Mouse (Mus musculus) kidney, adult 11 months (tissue): ENCODE data around the gene Spaca9.

Experiments used
- DNase-seq: peaks from one replicate; pipeline ENCODE4 v3.0.0; 2022

Gene Spaca9

DNA sequence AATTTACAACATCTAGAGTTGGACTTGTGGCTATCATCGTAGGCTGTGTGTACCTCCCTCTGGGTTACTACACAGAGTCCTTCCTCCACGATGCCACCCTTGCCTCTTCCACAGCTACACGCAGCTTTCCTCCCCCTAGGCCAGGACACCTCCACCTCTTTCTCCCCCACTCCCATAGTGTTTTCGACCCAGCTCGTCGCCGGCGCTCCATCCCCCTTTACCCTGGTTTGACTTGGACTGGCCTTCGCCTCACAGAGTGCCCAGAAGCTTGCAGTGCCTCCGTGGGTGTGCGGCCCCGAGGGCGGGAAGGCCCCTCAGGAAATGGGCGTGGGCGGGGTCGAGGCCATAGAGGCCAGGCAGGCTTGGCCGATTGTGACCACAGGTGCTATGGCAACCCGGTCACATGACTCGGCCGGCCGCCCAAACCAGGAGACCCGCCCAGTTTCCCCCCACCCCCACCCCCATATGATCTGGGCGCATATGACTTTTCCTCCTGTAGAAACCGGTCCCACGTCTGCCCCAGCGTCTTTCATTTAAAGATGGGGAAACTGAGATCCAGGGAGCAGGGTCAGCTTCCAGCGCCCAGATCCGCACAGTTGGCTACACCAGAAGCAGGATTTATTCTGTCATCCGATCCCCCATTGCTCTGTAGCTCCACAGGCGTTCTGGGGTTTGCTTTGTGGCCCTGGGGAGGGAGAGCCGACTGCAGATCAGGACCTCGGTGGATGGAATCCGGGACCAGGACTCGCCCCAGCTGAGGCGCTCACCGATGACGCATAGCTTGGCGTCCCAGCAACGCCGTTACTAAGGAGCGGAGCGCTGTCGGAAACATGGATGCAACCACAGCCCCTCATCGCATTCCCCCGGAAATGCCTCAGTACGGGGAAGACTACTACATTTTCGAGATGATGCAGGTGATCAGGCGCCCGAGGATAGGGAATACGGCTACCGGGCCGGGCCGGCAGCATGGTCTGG is at the start of gene Spaca9, which contains the start of gene Ak8:
Gene Spaca9 (minus strand): TSS at position 367 of the 975 bp plus-strand sequence.
Gene Ak8 (plus strand): TSS at position 804 of the 975 bp plus-strand sequence.
- DNase-seq: peak; percentile 53

DNA sequence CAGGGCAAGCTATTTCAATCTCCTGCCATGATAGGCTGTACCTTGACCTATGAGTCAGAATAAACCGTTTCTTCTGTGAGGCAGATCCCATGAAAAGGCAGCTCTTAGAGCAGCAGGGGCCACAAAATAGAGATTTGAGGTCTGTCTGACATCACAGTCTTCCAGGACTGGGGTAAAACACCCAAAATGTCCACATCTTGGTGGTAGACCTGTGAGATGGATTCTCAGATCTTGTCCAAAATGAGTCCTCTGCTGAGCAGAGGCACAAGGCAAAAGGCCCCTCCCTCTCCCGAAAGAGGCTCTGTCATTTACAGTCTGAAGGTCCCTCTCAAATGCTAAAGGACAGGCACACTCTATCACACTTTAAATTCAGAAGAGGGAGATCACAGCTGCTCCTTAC is 48.2 kb upstream of the Spaca9 start:
- DNase-seq: no peak

DNA sequence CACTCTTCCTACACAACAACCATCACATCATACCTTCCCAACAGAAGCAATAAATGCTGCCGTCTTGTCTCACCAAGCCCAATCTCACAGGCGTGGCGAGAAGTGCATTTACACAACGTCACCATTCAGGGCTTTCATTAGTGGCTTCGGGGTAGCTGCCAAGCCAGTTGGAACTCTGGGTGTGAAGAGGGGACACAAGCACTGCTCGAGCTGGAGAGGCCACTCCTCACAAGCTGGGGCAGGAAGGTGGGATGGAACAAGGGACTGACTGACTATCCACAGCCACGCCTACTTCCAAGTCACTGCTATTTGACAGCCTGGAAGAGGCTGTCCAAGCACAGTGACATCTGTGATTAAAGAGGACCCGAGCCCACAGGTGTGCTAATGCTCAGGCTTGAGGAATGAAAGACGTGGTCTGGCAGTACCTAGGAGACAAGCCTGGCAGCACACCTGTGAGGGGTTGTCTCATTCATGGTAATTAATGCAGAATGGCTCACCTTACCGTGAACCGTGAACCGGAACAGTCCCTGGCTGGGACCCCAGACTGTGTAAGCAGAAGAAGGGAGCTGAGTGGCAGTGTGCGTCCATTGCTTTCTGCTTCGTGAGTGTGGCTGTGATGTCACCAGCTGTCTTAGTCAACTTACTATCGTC is 47.3 kb upstream of the Spaca9 start:
- DNase-seq: no peak

DNA sequence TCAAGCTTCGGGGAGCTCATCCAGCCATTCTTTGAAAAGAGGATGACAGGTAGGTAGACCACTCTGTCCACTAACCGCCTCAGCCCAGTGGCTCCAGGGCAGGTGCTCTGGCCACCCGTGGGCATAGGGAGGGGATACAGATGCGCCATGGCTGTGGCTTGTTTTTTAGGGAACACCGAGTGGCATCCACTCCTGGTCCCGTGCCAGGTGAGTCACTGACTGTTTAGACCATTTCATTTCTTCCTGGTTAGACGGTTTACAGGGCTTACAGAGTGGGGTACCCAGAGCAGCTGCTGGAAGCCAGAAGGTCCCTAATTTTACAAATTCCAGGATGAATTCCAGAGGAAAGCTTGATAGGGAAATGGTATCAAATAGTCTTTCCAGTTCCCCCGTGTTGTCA is 43.2 kb upstream of the Spaca9 start:
- DNase-seq: no peak

DNA sequence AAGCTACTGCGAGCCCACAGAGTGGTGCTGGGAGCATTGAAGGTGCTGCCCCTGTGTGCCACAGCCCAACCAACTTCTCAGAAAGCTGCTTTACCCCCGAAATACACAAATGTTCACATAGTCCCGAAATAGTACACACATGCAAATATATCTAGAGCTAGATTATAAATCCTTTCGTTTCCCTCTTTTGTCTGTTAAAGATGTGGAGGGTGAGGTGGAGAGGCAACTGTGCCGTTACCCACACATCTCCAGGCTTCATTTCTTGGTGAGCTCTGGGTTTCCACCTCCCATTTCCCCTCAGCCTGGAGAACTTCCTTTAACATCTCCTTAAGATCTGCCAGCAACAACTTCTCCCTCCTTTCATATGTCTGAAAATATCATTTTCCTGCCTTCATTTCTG is 40.6 kb upstream of the Spaca9 start:
- DNase-seq: no peak

DNA sequence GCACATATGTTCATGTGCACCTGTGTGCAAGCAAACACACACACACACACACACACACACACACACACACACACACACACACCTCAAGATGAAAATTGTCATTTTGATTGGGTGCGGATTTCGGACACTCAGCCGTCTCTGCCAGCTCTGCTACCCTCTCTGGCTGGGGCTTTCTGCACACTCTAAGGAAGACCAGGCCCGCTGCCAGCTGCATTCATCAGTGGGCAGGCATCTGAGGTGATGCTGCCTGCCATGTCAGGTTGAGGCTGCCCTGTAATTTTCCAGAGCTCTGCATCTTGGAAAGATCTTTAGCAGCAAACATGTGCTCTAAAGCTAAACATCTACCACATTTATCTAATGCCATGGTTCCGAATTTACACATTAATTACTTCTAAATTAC is 37.6 kb upstream of the Spaca9 start:
- no peak for DNase-seq

DNA sequence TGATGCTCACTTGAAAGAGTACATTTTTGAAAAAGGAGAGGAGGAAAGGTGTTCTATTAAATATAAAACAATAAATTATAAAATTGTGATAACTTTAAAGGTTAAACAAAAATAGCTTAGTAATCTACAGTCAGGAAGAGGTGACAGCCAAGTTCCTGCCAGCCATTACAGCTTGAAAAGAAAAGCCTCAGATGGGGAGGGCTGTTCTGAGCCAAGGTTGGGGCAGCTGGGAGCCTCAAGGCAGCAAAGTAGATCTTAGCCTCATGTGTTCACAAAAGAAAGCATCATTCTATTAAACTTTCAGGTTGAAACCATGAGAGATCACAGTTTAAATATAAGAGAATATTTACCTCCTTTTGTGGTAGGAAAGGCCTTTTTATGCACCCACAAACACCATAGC is 31.1 kb upstream of the Spaca9 start:
- DNase-seq: no peak

DNA sequence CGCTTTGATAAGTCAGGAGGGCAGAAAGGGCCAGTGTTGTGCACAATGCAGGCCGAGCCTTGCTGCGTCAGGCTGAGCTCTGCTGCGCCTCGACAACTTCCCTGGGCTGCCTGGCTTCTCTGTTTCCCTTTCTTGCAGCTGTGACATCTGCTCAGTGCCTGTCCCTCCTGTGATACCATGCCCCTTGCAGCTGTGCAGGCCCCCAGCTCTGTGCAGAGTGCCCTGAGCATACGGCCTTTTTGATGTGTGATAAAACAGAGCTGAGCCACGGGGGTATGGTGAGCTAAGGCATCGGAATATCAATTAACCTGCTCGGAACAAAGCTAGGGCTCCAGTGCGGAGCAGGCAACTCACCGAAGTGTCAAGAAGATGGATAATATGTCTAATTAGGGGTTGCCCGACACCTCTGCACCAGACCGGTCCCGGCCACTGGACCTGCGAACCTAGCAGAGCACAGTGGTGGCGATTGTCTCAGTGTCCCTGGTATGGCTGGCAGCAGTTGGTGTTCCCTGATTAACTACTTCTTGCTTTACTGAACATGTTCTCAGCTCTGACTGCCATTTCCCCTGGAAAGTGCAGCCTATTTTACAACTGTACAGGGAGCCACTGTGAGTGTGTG is 28.4 kb upstream of the Spaca9 start:
- DNase-seq: no peak

DNA sequence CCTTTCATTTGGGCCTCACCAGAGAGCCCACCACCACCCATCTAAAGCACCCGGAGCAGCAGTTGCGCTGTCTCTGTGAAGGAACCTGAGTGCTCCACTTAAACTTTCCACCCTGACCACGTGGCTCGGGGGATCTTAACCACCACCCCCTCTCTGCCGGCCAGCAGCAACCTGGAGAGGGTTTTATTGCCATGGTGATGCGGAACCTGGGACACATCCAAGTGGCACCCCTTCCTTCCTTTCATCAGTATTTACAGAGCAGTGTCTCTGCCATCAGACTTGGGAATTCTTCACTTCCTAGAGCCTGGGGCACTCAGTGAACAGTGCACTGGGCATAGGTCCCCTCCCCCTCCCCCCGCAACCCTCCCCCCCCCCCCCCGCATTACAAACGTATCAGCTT is 24.4 kb upstream of the Spaca9 start:
- no peak for DNase-seq

DNA sequence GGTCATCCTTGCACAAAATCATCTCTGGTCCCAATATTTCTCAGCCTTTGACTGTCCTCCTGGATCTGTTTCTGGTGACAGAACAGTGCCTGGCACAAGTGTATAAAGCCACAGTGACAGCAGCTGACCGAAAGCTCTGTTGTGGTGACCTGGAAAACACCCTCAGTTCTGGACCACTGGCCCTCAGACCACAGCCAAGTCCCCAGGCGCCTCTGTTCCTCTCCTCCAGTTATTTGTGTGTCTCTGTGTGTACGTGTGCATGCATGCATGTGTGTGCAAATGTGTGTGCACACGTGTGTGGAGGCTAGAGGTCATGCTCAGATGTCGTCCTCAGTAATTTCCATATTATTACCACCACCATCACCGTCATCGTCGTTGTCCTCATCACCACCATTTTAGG is 22.9 kb upstream of the Spaca9 start:
- no peak for DNase-seq

DNA sequence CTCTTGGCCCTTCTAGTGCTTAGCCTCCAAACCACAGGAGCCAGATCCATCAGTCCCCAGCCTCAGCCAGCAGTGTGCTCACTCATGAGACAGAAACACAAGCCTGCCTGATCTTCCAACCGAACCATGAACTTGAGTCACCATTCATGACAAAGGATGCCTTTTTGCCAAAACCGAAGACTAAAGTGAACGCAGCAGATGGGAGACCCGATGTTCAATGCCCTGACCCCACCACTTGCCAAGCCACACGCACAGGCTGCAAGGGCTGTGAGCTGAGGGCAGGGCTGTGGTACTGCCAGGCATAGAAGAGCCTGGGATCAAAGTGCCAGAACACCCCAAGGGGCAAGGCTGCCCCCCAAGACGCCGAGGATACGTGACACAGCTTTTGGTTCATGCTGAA is 13.5 kb upstream of the Spaca9 start:
- DNase-seq: no peak

DNA sequence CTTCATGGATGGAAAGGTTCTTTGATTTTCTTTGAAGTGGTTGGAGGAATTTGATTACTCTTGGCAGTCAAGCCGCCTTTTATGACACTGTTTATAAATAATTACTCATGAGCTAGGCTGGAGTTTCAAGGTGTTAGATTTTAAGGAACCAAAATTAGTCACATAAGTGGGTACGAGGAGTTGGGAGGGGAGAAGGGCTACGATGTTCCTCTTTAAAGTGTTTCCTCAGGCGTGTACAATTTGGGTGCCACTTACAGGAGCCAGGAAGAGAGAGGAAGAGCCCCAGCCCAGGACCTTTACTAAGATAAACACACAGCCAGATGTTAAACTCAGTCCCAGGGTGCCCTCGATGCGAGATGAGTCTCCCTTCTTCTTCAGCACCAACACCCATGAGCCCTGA is 7.3 kb upstream of the Spaca9 start:
- no peak for DNase-seq

DNA sequence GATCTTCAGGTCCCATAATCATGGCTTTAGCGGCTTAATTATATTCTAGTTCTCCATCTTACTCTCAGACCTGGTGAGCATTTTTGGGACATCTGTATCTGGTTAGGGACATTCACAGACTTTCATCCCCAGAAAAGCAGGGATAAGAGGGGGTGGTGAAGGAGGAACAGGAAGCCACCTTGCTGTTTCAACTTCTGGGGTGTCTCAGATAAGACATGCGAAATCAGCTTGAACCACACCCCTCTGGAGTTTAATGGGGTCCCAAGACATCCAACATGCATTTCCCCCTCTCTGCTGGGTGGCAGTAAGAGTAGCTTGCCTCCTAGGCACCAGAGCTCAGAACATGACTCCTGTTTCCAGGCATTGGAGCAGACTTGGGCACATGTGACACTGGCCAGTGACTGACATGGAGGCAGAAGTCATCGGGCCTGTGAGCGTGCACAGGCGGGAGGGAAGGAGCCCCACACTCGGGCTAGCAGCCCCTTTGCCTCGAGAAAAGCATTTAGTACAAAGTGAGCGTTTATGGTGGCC is 6.6 kb upstream of the Spaca9 start:
- DNase-seq: no peak

DNA sequence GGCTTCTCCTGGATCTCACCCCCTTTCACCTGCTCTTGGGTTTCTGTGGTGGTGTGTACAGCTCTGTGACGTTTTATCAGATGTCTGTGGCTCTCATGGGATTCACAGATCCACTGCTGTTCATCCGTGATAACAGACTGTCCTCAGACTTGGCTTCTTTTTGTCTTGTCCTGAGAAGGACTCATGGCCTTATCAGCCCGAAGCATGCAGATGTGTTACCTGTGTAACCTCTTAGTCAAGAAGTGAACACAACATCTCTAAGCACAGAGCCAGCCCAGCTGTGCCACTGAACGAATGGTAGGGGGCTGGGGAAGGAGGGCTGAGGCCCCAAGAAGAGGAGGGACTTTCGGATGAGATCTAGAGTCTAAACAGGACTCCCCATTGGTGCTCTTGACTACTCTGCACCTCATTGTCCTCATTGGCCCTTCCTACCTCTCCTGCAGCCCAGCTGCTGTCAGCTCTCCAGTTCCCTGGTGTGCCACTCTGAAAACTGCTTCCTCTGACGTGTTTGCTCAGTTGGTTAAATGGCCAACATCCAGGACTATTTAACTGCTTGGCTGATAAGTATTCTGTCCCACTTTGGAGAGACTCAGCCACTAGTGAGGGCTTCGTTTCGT is 2.2 kb upstream of the Spaca9 start:
- no peak for DNase-seq

DNA sequence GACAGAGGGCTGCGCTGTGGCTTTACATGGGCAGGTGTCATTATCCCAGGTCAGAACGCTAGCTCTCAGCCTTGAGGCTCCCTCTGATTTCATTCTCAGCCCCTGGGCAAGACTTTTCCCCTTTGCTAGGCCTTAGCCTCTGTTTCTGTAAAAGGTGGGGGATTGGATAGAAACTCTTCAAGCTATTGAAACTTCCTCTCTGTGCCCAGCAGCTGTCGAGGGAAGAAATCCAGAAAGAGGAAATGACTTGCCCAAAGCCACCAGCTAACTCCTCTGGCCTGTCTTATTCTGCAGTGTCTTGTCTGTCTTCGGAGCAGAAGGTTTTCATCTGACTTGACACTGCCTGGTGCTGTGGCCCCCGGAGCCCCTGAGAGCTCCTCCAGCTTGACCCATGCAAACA is 961 bp downstream of the Spaca9 start:
- DNase-seq: no peak

DNA sequence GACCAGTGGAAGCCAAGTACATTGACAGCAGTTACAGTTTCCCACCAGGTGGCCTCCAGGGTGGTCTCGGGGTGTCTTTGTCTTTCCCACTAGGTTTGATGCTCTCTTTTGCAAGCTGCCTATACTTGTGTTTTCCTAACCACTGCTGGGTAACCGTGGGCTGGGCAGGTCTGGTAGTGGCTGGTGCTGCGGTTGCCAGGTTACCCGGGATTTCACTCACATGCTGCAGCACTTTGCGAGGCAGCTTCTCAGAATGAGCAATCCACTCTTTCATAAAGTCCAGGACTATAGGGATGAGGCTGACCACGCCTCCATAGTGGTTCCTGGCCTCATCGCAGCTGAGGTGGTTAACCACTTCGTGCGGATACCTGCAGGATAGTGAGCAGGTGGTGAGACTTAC is 6.8 kb downstream of the Spaca9 start:
- no peak for DNase-seq

DNA sequence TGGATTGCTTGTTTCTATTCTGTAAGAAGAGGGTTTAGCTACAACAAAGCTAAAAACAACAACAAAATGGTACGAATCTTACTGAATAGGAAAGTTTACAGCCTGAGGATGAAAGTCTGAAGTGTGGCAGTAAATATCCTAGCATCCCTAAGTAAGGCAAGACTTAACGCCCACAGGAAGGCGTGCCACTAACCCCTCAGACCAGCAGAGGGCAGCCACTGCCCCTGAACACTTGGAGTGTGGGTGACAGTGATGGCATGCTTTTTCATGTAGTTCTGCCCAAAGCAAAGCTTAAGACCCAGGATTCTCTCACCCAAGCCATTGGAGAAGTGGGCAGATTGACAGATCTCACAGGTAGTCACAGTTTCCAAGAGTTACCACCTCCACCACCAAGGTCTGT is 11.1 kb downstream of the Spaca9 start:
- no peak for DNase-seq

DNA sequence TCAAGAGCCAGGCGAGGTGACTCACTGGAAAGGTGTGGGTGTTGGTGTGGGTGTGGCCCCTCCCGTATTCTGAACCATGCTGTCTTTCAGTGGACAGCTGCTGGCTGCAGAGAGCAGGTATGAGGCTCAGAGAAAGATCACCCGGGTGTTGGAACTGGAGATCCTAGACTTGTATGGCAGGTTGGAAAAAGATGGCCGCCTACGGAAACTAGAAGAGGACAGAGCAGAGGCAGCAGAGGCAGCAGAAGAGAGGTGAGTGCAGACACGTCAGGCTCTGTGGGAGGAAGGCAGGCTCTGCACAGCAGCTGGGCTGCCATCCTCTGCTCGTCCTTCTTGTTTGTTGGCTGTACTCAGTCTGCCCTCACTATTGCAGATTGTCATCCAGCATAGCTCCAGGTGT is 13.6 kb downstream of the Spaca9 start:
- DNase-seq: no peak

DNA sequence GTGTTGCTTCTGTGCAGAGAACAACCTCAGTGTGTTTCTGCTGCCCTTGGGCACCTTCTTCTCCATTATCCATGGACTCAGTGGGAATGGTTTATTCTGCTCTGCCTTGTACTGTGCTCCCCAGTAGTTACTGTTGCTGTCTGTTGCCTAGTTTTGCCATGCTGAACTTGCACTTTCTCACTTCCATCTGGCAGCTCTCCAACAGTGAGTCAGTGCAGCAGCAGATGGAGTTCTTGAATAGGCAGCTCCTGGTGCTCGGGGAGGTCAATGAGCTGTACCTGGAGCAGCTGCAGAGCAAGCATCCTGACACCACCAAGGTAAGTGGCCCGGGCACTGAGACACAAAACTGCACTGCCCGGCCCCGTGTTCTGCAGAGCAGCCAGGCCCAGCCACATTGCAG is 17.8 kb downstream of the Spaca9 start:
- peak; percentile 61 for DNase-seq

DNA sequence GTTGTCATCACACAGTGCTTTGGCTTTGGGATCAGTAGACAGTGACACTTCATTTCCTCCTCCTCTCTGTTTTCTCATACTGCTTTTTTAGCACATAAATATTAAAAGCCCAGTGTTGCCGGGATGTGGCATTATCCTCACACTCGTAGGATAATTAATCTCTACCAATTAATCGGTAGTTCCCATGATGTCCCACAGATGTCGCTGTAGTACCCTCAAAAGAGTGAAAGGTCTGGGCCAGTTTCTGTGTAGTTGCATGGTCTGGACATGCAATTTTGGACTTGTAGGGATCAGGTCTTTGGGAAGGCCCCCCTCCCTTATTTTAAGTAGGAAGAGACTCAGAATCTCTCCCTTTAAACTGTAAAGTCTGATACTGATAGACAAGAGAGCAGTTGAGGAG is 18.8 kb downstream of the Spaca9 start:
- no peak for DNase-seq

DNA sequence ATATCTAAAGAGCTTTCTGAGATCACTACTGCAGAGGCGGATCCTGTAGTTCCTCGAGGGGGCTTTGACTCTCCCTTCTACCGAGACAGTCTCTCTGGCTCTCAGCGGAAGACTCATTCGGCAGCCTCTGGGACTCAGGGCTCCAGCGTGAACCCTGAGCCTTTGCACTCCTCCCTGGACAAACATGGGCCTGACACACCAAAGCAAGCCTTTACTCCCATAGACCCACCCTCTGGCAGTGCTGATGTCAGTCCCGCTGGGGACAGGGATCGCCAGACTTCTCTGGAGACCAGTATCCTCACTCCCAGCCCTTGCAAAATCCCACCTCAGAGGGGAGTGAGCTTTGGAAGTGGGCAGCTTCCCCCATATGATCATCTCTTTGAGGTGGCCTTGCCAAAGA is 23.5 kb downstream of the Spaca9 start:
- DNase-seq: no peak

DNA sequence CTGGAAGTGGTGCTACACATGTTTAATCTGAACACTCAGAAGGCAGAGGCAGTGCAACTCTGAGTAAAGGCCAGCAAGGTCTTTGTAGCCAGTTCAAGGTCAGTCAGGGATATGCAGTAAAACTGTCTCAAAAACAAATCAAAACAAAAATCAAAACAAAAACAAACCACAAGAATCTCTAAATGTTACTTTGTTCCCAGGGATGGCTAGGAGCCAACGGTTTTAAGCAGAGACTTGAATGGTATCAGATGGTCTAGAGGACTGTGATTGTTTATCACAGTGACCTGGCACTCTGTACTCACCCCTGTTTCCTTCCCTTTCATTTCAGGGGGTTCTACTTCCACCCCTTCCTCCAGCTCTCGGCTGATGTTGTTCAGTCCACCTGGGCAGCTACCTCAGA is 28.1 kb downstream of the Spaca9 start:
- no peak for DNase-seq

DNA sequence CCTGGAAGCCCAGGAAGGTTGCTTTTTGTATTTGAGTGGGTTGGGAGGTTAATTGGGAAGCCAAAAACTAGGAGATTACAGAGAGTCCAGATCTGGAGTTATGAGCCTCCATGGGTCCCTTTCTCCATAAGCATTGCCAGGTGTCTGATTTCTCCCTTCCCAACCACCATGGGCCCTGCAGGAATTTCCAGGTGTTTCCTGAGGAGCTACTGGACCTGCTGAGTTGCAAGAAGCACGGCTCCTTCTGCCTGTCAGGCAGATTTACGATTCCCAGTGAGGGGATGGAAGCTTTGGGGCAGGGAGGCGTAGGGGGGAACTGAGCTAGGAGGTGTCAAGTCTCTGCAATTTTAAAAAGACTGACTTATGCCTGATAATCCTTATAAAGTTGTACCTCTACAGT is 33.7 kb downstream of the Spaca9 start:
- no peak for DNase-seq
